Mouse (Mus musculus) testis, adult 10 weeks (tissue): ENCODE measurements around the gene Ranbp1. TPM values are rescaled to one million over a fixed set of nuclear protein-coding genes. Genes with fewer than 3 reads are reported as not detected.

Experiments
- polyA plus RNA-seq: library from polyadenylated mRNA; stranded (reverse); fragments of 350-450 nt; fragmentation: Illumina TruSeq; extraction: RNeasy Lipid Tissue Mini Kit (QIAGEN cat#74804); gene quantifications from one replicate; pipeline ENCODE4 v1.2.3, GENCODE M21; 2014; ENCODE audit warnings: low read depth, low replicate concordance

Gene Ranbp1
- 116 TPM for polyA plus RNA-seq

DNA sequence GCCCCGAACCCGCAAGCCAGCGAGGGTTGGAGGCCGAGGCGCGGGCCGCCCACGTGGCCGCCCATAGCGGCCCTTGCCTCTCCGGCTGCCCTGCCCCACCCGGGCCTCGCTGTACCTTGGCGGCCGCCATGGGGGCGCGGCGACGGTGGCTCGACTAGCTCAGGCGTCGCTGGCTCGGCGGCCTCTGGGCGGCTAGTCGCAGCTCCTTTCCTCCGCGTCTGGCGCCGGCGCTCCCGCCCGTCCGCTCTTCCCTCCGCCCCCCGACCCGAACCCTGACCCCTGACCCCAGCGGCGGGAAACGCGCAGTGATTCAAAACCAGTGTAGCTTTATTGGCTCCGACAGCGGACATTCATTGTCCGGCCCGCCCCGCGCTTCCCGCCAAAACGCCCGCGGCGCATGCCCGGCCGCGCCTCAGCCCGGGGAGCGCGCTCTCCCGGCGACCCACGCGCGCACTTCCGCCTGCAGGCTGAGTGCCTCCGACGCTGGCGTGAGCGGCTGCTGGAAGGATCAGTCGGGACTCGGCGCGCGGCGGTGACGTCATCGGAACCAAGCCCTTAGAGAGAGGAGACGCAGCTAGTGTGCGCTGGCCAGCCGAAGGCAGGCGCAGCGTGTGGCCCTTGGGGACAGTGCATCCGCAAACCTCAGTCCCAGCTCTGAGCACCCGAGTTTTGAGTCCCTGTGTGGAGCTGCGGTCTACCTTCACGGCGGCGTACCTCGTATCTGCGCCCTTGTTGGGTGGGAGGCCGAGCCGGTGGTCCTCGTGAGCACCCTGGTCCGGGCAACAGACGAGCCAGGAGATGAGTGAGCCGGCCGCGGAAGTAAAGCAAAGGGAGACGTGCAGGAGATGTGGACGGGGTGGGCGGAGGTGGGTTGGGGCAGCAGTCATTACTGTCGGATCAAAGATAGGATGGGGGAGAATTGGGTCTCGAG is at the start of gene Ranbp1, which contains the start of gene Trmt2a:
Ranbp1 (minus strand) TSS at position 300 of the 931 bp plus-strand sequence.
Trmt2a (plus strand) TSS at position 247 of the 931 bp plus-strand sequence.

DNA sequence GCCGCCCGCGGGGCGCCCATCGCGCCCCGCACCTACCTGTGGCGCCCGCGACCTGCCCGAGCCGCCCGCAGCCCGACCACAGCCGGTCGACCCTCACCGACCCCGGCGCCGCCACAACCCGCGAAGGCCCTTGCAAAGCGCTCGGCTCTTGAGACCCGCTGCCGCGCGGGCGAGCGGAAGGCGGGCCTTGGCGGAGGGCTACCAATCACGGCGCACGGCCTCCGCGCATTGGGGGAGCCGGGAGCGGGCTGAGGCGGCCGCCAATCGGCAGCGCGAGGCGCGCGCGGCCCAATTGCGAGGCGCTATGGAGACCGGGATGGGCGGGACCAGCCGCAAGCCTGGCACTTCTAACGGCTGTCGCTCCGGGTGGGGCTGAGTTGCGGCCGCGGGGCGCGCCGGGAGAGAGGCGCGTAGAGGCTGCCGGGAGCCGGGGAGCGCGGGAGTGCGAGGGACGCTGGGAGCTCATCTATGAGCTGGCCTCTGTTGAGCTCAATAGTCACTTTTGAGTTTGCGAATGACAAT is 40.6 kb upstream of the Ranbp1 start, which contains the start of gene Dgcr8:
Dgcr8 (minus strand) TSS at position 180 of the 522 bp plus-strand sequence.

DNA sequence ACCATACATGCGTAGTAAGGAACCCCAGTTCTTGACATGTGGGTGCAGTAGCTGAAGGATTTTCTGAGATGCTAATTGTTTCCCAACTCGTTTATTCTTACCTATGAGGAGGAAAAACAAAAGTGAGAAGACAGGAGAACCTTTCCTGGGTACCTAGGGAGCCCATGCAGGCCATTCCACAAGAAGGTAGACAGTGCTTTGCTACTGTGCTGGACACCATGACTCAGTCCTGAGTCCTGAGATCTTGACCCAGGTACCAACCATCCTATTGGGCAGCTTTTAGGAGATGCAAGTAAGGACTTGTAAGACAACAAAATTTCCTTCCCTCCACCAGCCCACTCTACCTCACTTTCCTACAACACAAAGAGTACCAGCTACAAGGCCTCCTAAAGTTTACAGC is 9.7 kb upstream of the Ranbp1 start, which contains the start of gene Gm49776:
Gm49776 (minus strand) TSS at position 101 of the 400 bp plus-strand sequence.

DNA sequence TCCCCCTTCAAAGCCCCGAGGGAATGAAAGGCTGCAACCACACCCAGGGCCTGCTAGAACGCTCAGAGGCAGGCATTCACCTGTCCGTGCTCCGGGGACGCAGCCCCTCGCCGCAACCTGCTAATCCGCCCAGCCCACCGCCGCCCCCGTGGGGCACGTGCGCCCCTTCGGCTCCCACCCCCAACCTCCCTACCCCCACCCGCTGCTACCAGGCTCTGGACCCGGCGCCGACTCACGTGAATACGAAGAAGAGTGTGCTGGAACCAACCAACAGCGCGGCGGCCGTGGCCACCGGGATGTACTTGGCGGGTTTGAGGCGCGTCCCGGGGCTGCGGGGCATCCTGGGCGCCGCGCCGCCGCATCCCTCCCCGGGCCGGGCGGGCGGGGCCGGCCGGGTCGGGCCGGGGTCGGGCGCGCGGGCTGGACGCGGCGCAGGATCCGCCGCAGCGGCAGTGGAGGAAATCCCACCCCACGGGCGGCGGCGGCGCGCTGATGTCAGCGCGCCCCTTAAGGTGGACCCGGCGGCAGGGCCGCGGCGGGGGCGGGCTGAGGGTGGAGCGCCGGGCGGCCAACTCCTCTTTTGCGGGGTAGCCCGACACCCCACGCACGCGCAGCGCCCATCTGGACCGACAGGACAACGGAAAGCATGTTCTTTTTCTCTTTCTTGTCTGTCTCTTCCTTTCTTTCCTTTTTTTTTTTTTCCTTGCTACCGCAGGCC is 13.7 kb downstream of the Ranbp1 start, which contains the start of gene Zdhhc8:
Zdhhc8 (minus strand) TSS at position 466 of the 718 bp plus-strand sequence.

DNA sequence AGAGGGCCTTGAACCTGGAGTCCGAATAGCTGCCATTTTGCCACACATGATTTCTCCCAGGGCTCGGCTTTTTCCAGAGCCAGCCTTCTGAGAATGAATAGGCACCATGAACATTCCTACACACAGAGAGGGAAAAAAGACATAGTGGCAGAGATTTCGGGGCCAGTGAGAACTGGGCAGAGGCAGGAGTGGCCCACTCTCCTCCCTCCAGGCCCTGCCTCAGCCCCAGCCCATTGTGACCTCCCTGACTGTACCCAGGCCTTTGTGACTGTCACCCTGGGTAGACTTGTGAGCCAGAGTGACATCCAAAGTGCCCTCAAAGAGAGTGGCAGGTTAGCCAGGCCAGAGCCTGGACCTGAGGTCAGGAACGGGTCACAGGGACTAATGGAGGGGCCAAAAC is 31.0 kb downstream of the Ranbp1 start, which contains the start of gene Ccdc188:
Ccdc188 (plus strand) TSS at position 301 of the 400 bp plus-strand sequence.

Other genes starting within 250 kb of the Ranbp1 start
- 27.1 TPM for gene Dgcr6, start 195.9 kb downstream of the Ranbp1 start, polyA plus RNA-seq
- gene Prodh, start 158.5 kb downstream of the Ranbp1 start, polyA plus RNA-seq = 0.10 TPM
- not detected for gene Rtn4r, start 121.1 kb downstream of the Ranbp1 start, polyA plus RNA-seq
- gene Ccdc188, start 30.9 kb downstream of the Ranbp1 start, polyA plus RNA-seq = 1.6 TPM
- gene Zdhhc8, start 13.6 kb downstream of the Ranbp1 start, polyA plus RNA-seq = not detected
- 20.0 TPM for gene Trmt2a, start 53 bp downstream of the Ranbp1 start, polyA plus RNA-seq
- gene Gm49776, start 9.6 kb upstream of the Ranbp1 start, polyA plus RNA-seq = not detected
- gene Dgcr8, start 40.5 kb upstream of the Ranbp1 start, polyA plus RNA-seq = 27.5 TPM
- gene Tango2, start 99.4 kb upstream of the Ranbp1 start, polyA plus RNA-seq = 3.0 TPM
- 0.08 TPM for gene Arvcf, start 99.5 kb upstream of the Ranbp1 start, polyA plus RNA-seq
- 0.42 TPM for gene Txnrd2, start 177.7 kb upstream of the Ranbp1 start, polyA plus RNA-seq
- gene Comt, start 178.1 kb upstream of the Ranbp1 start, polyA plus RNA-seq = 2.1 TPM
- 15.6 TPM for gene Gnb1l, start 250.0 kb upstream of the Ranbp1 start, polyA plus RNA-seq